Mouse (Mus musculus) thymus, postnatal 4 days (tissue): ENCODE data around the gene Asf1b.

ENCODE experiments used
- DNase-seq: peaks from one replicate; pipeline ENCODE4 v3.0.0; 2021

Asf1b gene

DNA sequence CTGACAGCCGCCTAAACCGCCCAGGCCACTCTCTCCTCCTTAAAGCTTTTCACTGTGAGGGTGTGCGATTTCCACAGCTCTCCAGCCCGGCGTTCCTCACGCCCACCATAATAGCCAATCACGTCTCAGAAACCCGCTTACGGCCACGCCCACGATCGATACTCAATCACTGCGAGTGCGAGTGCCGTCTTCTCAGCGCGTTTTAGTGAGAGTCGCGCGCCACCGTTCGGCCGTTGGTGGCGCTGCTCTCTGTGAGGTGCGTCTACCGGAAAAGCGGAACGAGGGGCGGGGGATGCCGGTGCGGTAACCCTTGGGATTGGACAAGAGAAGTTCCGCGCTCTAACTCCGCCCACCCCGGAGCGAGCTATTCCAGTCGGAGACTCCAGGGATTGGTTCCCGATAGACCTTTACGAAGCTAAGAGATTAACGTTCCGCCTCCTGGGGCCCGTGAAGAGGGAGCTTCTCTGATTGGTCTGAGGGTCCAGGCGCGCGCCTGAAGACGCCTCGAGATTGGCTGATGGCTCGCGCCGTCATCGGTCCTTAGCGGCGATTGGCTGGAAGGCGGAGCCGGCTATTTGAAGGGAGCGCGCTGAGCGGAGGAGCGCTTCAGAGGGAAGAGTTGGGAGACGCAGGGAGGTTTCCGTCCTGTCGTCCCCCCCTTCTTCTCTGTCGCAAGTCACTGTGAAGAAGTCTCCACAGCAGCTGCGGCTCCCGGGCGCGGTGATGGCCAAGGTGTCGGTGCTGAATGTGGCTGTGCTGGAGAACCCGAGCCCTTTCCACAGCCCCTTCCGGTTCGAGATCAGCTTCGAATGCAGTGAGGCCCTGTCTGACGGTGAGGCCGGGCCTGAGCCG is at the start of gene Asf1b, which contains the start of gene Gm10644:
Asf1b (plus strand) TSS at position 402 of the 852 bp plus-strand sequence.
Gm10644 (minus strand) TSS at position 100 of the 852 bp plus-strand sequence.
- DNase-seq, result peak; percentile 97

GRCm38 (mm10) chr8:83908583-83908982 is 46.7 kb upstream of the Asf1b start:
- DNase-seq, result no peak

GRCm38 (mm10) chr8:83909311-83909710 is 46.0 kb upstream of the Asf1b start:
- no peak for DNase-seq

DNA sequence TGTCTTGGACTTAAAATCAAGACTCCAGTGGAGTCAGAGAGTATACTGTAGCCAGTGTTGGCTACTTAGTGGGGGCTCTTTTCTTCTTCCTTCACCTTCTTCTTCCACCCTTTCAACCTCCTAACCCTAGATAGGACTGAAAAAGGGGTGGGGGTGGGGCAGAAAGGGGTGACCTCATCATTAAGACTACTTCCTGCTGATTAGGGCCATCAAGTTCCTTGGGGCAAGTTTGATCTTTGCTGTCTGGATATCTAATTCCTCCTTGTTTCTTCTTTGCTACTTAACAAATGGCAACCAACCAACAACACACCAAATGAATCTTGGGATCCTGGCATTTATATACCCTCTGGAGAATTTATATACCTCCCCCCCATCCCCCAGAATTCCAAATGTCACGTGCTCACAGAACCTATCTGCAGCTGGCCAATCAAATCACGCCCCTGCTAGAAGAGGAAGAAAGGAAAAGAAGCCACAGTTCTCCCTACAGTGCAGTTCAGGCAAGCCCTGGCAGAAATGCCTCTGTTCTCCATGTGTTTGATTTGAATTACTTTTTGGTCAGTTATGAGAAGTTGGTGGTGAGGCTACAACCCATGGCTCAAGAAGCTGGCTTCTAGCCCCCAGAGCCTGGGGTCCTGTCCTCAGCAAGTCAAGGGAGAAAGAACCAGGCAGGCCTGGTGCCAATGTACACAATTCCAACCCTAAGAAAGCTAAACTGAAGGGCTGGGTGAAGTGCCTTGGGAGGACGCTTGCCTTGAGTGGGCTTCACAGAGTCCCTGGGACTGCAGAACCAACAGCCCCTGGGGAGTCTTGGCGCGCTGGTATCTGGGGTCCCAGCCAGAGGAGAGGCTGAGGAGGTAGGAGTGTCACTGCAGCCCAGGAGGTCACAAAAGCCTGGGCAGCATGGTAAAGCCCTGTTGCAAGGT is 43.2 kb upstream of the Asf1b start:
- no peak for DNase-seq

DNA sequence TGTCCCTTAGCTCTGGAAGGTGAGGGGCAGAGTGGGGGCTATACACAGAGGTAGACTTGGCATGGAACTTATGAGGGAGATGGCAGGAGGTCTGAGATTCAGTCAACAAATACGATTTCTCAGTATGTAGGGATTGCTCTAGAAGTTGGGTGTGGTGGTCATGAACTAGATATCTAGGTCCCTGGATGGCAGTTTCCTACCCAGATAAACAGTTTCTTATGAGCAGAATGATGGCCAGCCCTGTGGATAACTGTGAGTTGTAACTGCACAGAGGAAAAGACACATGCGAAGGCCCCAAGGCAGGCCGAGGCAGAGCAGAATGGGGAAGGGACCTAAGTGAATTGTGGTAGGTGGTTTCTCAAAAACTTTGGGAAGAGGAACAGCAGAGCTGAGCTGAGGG is 41.1 kb upstream of the Asf1b start:
- no peak for DNase-seq

- DNase-seq, result peak; percentile 47
Measured at GRCm38 (mm10) chr8:83914860-83915259, 40.4 kb upstream of the Asf1b start.

GRCm38 (mm10) chr8:83916015-83916414 is 39.3 kb upstream of the Asf1b start:
- no peak for DNase-seq

GRCm38 (mm10) chr8:83917566-83917965 is 37.7 kb upstream of the Asf1b start:
- DNase-seq, result no peak

DNA sequence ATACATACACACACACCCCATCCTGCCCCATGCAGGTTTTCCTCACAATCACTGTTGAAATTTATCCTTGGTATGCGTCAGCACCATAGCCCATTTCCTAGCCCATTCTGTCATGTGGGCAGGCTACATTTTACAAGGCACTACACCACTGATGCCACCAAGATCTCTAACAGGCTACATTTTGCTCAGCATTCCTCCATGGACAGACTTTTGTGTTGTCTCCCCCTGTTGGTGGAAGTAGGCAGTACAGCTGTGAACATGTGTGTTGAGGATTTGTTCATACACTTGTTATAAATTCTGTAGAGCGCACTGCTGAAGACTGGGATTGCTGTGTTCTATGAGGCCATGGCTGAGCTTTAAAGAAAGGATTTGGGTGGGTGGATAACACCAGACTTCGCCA is 33.7 kb upstream of the Asf1b start:
- DNase-seq, result peak; percentile 89

DNA sequence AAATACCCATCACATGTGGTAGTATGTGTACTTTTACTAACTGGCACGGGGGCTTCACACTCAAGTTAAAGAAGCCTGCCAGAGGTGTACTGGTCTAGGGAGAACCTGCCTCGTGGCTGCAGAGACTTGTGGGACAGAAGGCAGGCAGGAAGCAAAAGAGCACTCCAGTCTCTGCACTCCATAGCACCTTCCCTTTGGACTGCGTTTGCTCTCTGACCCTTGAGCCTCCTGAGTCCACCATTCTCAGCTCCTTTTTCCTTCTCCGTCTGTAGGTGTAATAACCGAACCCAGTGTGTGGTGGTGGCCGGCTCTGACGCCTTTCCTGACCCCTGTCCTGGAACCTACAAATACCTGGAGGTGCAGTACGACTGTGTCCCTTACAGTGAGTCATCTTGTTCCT is 32.6 kb upstream of the Asf1b start:
- no peak for DNase-seq

DNA sequence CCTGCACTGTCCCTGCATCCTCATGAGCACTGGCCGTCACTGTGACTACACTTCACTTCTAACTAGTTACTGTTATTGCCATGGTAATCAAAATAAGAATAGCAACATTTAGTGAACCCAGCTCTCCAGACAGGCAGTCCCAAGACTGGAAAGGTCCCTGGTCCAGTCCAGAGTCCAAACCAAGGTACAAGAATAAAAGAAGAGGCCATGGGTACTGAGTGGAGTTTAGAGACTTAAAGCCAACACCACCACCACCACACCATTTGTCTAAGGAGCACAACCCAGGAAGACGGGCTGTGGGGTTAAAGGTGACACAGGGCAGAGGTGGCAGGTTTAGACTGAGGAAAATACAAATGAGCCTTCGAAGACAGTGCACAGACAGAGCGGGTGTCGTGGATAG is 30.7 kb upstream of the Asf1b start:
- no peak for DNase-seq

DNA sequence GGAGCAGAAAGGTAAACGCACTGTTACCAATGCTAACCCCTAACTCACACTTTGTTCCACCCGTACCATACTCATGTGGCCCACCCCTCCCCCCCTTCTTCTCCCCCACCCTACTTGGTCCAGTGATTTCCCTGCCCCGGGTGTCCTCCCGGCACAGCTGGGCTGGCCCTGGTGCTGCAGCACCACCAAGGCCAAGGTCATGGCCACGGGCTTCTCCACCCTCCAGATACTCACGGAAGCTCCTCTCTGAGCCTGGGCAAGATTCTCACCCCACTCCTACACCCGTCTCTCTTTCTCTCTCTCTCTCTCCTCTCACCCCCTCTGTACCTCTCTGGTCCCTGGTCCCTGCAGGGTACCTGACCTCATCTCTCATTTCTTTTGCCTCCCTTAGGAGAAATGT is 29.0 kb upstream of the Asf1b start:
- no peak for DNase-seq

DNA sequence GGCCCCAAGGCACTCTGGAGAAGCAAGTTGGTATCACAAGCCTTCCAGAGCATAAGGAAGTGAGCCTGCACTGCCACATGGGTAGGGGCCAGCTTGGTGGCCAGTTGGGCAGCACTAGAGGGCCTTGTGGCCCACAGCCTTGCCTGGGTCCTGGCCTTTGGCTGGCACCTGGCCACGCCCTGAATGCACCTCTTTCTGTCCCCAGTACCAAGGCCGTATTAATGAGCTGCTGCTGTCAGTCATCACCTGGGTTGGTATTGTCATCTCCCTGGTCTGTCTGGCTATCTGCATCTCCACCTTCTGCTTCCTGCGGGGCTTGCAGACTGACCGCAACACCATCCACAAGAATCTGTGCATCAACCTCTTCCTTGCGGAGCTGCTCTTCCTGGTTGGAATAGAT is 21.1 kb upstream of the Asf1b start:
- DNase-seq, result no peak

GRCm38 (mm10) chr8:83934994-83935393 is 20.3 kb upstream of the Asf1b start:
- DNase-seq, result no peak

- DNase-seq, result no peak
Measured at GRCm38 (mm10) chr8:83935435-83935834, 19.9 kb upstream of the Asf1b start.

DNA sequence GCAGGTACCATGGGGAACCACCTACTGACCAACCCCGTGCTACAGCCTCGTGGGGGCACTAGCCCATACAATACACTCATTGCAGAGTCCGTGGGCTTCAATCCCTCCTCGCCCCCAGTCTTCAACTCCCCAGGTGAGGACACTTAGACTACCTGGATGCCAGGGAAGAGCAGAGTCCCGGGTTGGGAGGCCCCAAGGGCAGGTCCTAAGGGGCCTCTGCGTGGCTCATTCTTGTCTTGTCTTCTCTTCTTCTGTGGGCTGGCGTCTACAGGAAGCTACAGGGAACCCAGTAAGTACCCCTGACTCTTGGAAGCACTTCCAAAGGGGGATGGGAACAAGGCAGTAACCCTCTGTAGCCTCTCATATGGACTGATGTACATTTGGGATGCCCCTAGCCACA is 17.7 kb upstream of the Asf1b start:
- no peak for DNase-seq

GRCm38 (mm10) chr8:83938330-83938729 is 17.0 kb upstream of the Asf1b start:
- DNase-seq, result no peak

- no peak for DNase-seq
Measured at GRCm38 (mm10) chr8:83941066-83941677, 14.1 kb upstream of the Asf1b start.

- DNase-seq, result no peak
Measured at GRCm38 (mm10) chr8:83942446-83942845, 12.9 kb upstream of the Asf1b start.

DNA sequence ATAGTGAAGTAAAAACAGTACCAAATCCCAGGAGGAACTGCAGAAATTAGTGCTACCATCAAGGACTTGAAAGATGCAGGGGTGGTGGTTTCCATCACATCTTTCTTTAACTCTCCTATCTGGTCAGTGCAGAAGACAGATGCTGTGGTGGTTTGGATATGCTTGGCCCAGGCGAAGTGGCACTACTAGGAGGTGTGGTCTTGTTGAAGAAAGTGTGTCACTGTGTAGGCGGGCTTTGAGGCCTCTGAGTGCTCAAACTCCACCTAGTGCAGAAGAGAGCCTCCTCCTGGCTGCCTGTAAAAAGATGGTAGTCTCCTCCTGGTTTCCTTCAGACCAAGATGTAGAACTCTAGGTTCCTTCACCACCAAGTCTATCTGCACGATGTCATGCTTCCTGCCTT is 9.8 kb upstream of the Asf1b start:
- DNase-seq, result no peak

GRCm38 (mm10) chr8:83954749-83955105 is 580 bp upstream of the Asf1b start:
- DNase-seq, result no peak

DNA sequence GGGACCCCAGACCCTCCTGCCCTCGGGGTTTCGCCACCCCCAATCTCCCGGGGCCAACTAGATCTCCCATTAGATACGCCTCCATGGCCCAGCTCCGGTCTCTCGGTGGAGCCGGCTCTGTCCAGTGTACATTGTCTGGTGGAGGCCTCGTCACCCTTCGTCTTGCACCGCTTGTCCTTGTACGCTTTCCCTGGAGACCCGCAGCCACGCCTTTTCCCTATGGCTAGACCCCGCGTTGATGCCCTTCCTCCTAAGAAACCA is 581 bp downstream of the Asf1b start:
- DNase-seq, result no peak

DNA sequence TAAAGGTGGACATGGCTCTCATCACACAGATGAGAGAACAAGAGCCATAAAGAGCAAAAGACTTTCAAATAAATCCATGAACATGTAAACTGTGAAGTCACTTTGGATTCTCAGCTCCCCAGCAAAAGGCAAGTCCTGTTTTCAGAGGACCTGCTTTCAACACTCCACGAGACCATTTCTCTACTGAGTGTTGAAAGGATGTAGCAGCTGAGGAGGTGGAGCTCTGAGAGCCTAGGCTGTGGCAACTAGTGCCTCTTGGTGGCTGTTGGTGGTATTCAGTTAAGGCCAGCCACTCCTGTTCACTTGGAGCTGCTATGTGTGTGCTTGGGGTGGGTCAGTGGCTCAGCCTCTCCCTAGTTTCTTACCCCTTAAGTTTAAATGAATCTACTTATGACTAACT is 1.5 kb downstream of the Asf1b start:
- peak; percentile 53 for DNase-seq
